Mouse (Mus musculus) testis, adult 2 months (tissue): ENCODE data around the gene Rsph6a.

Source experiments
- CTCF ChIP-seq: fragments of 200-500 bp; IDR thresholded peaks from 2 replicates; pipeline ENCODE4 v1.5.1; 2012; ENCODE audit warnings: low read depth, mild to moderate bottlenecking, inconsistent platforms, low read length, moderate library complexity; ENCODE audit not compliant: control insufficient read depth, insufficient read depth, insufficient replicate concordance
- POLR2A ChIP-seq: fragments of 200-500 bp; IDR thresholded peaks from 2 replicates; pipeline ENCODE4 v1.6.1; 2012; ENCODE audit warnings: low read depth, mild to moderate bottlenecking, inconsistent platforms, low read length, moderate library complexity; ENCODE audit not compliant: control insufficient read depth

DNA sequence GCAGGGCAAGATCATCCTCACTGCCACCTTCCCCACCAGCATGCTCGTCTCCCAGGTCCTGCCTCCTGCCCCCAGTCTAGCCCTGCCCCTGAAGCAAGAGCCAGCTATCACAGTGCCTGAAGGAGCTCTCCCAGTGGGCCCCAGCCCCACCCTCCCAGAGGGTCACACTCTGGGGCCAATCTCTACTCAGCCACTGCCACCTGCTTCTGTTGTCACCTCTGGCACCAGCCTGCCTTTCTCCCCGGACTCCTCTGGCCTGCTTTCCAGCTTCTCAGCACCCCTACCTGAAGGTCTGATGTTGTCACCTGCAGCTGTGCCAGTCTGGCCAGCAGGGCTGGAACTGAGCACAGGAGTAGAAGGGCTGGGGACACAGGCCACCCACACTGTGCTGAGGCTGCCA is 42.7 kb downstream of the Rsph6a start:
- no peak for TF ChIP-seq POLR2A
- TF ChIP-seq CTCF, result no peak
